Mouse (Mus musculus): ENCODE data around the gene Ttyh3. TPM values are rescaled to one million over a fixed set of nuclear protein-coding genes. Genes with fewer than 3 reads are reported as not detected.

Ttyh3 gene
- polyA plus RNA-seq, 1 experiment: 280 TPM

GRCm38 (mm10) chr5:140615321-140616109 is 33.3 kb downstream of the Ttyh3 start:
- DNase-seq (ENCODE audit: low read depth): peak; percentile 60
- no peak for TF ChIP-seq POLR2A (IDR thresholded peaks at IDR 0.05; ENCODE audit: borderline replicate concordance, extremely low read depth, insufficient read depth, insufficient read length, poor library complexity, severe bottlenecking)
- TF ChIP-seq CTCF (IDR thresholded peaks at IDR 0.05; ENCODE audit: borderline replicate concordance, extremely low read depth, insufficient read depth, insufficient read length): no peak

- TF ChIP-seq POLR2A (IDR thresholded peaks at IDR 0.05; ENCODE audit: borderline replicate concordance, extremely low read depth, insufficient read depth, insufficient read length, poor library complexity, severe bottlenecking): no peak
- no peak for TF ChIP-seq CTCF (IDR thresholded peaks at IDR 0.05; ENCODE audit: borderline replicate concordance, extremely low read depth, insufficient read depth, insufficient read length)
- DNase-seq (ENCODE audit: low read depth): no peak
Observed at GRCm38 (mm10) chr5:140614837-140615236, 34.0 kb downstream of the Ttyh3 start.

- DNase-seq (ENCODE audit: low read depth): no peak
- TF ChIP-seq CTCF (IDR thresholded peaks at IDR 0.05; ENCODE audit: borderline replicate concordance, extremely low read depth, insufficient read depth, insufficient read length) (no peak), POLR2A (IDR thresholded peaks at IDR 0.05; ENCODE audit: borderline replicate concordance, extremely low read depth, insufficient read depth, insufficient read length, poor library complexity, severe bottlenecking) (no peak)
Observed at GRCm38 (mm10) chr5:140614141-140614540, 34.7 kb downstream of the Ttyh3 start.

- no peak for DNase-seq (ENCODE audit: low read depth)
Observed at GRCm38 (mm10) chr5:140612191-140612590, 36.6 kb downstream of the Ttyh3 start.

GRCm38 (mm10) chr5:140611611-140612185 is 37.1 kb downstream of the Ttyh3 start:
- DNase-seq (ENCODE audit: low read depth): peak; percentile 89
- TF ChIP-seq POLR2A (IDR thresholded peaks at IDR 0.05; ENCODE audit: borderline replicate concordance, extremely low read depth, insufficient read depth, insufficient read length, poor library complexity, severe bottlenecking) (no peak), CTCF (IDR thresholded peaks at IDR 0.05; ENCODE audit: borderline replicate concordance, extremely low read depth, insufficient read depth, insufficient read length) (no peak)

More at GRCm38 (mm10) chr5:140612191-140612590, 36.6 kb downstream of the Ttyh3 start:
- TF ChIP-seq CTCF (IDR thresholded peaks at IDR 0.05; ENCODE audit: borderline replicate concordance, extremely low read depth, insufficient read depth, insufficient read length): no peak
- no peak for TF ChIP-seq POLR2A (IDR thresholded peaks at IDR 0.05; ENCODE audit: borderline replicate concordance, extremely low read depth, insufficient read depth, insufficient read length, poor library complexity, severe bottlenecking)

GRCm38 (mm10) chr5:140611021-140611583 is 37.7 kb downstream of the Ttyh3 start:
- TF ChIP-seq POLR2A (IDR thresholded peaks at IDR 0.05; ENCODE audit: borderline replicate concordance, extremely low read depth, insufficient read depth, insufficient read length, poor library complexity, severe bottlenecking) (no peak), CTCF (IDR thresholded peaks at IDR 0.05; ENCODE audit: borderline replicate concordance, extremely low read depth, insufficient read depth, insufficient read length) (no peak)
- DNase-seq (ENCODE audit: low read depth): peak; percentile 96

- TF ChIP-seq POLR2A (IDR thresholded peaks at IDR 0.05; ENCODE audit: borderline replicate concordance, extremely low read depth, insufficient read depth, insufficient read length, poor library complexity, severe bottlenecking) (no peak), CTCF (IDR thresholded peaks at IDR 0.05; ENCODE audit: borderline replicate concordance, extremely low read depth, insufficient read depth, insufficient read length) (no peak)
- DNase-seq (ENCODE audit: low read depth): peak; percentile 87
Observed at GRCm38 (mm10) chr5:140610273-140611011, 38.4 kb downstream of the Ttyh3 start.

GRCm38 (mm10) chr5:140609511-140610272 is 39.1 kb downstream of the Ttyh3 start:
- no peak for TF ChIP-seq CTCF (IDR thresholded peaks at IDR 0.05; ENCODE audit: borderline replicate concordance, extremely low read depth, insufficient read depth, insufficient read length)
- TF ChIP-seq POLR2A (IDR thresholded peaks at IDR 0.05; ENCODE audit: borderline replicate concordance, extremely low read depth, insufficient read depth, insufficient read length, poor library complexity, severe bottlenecking): 0 out of 2 replicates have a peak, but pooled peaks have one; percentile 12
- DNase-seq (ENCODE audit: low read depth): peak; percentile 90

- 0 out of 2 replicates have a peak, but pooled peaks have one; percentile 11 for TF ChIP-seq POLR2A (IDR thresholded peaks at IDR 0.05; ENCODE audit: borderline replicate concordance, extremely low read depth, insufficient read depth, insufficient read length, poor library complexity, severe bottlenecking)
- no peak for TF ChIP-seq CTCF (IDR thresholded peaks at IDR 0.05; ENCODE audit: borderline replicate concordance, extremely low read depth, insufficient read depth, insufficient read length)
- DNase-seq (ENCODE audit: low read depth): peak; percentile 95
Observed at GRCm38 (mm10) chr5:140608634-140609015, 40.2 kb downstream of the Ttyh3 start.

GRCm38 (mm10) chr5:140607836-140608633 is 40.8 kb downstream of the Ttyh3 start:
- peak; percentile 63 for DNase-seq (ENCODE audit: low read depth)
- no peak for TF ChIP-seq POLR2A (IDR thresholded peaks at IDR 0.05; ENCODE audit: borderline replicate concordance, extremely low read depth, insufficient read depth, insufficient read length, poor library complexity, severe bottlenecking)
- TF ChIP-seq CTCF (IDR thresholded peaks at IDR 0.05; ENCODE audit: borderline replicate concordance, extremely low read depth, insufficient read depth, insufficient read length): no peak

All from brain, embryonic 14.5 days (tissue).